Mouse (Mus musculus) ES-CJ7 (cell line): Measurements from ENCODE around the gene Polr2c.
A peak's percentile ranks its signal among the peaks of the same experiment; 100 is the strongest.

Experiments used
- DNase-seq: peaks from one replicate; pipeline ENCODE4 v3.0.0; 2011; ENCODE audit warnings: low read depth, low spot score

Gene Polr2c

DNA sequence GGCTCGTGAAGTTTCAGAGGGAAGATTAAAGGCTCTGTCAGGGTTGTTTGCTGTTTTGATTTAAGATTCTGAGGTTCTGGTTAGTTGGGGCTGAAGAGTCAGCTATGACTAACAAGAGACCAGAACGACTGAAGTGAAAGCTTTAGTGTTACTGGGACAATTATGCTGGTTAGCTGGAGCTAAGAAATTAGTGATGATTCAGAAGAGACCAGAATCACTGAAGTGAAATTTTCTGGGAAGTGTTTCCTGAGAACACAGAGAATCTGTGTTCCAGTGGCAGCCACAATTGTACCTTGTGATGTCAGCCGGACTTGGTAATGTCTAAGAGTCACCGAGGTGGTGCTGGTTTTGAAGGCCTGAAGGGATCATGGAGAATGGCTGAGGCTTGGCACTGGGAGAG lies 23.5 kb downstream of the Polr2c start:
- DNase-seq, result no peak

DNA sequence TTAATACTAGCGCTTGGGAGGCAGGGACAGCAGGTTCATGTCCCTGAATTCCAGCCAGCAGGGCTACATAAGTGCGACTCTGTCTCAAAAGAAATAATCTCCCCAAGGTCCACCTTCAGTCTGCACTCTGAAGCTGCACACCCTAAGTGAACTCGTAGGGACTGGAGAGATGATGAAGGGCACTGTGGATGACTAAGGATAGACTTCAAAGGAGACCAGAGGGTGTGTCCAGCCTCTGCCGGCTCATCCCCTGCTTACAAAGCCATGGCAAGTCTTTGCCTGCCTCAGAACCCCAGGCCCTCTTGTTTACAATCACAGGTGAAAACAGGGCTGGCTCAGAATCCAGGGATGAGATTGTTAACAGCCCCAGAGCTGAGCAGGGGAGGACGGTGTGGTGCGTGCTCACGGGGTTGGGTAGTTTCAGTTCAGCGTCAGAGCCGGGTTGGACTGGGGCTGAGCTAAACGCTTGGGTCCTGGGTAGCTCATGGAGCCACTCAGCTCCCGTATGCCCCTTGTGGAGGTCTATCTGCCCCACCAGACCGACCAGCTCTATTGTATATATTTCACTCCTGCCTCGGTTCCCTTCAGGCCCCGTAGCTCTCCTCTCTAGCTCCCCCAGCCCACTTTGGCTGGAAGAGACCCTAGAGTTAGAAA lies 31.3 kb downstream of the Polr2c start:
- no peak for DNase-seq

DNA sequence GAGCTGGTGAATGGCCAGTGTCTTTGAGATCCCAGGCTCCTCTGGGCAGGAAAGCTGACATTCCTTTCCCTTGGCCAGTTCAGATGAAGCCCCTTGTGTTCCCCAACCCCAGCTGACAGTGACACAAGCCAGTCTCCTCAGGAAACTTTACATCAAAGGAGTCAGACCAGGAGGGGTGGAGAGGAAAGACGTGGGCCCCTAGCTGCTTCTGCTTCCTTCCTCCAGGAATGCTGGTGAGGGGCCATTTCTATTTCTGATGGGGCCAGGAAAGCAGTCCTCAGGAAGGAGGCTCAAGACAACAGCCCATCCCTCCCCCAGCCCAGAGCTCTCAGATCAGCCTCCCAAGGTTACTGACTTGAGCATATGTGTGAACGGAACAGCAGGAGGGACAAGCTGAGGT lies 35.7 kb downstream of the Polr2c start:
- DNase-seq, result no peak

DNA sequence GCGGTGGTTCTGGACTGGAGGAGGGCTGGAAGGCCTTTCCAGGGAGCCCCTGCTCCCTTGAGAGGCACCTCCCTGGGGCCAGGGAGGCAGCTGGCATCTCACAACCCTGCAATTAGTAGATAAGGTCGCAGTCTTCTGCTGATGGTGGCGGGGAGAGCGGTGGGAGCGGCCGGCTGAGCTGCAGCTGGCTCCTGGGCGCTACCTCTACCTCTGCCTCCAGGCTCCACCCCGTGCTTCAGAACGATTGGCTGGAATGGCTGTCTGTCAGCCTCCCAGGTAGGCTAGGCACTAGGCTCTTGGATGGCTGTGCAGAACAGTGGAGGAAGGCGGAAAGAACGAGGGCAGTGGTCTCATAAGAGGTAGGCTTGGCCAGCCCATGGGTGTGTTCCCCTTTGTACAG lies 42.0 kb downstream of the Polr2c start:
- peak; percentile 89 for DNase-seq

DNA sequence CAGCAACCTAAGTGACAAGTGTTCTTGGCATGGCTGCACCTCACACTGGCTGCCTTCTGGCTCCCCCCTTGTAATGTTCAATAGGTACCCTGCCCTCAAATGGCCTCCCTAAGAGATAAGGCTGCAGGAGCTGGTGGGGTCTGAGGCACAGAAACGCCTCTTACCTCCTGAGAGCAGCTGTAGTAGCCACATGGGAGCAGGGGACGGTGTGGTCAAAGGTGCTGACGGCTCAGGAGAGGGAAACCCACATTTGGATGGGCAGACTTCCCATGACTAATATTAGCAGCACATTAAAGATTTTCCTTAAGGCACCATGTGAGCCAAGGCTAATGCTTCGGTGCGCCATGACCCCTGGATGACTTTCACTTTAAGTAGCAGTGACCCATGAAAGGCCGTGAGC lies 43.4 kb downstream of the Polr2c start:
- DNase-seq, result no peak

DNA sequence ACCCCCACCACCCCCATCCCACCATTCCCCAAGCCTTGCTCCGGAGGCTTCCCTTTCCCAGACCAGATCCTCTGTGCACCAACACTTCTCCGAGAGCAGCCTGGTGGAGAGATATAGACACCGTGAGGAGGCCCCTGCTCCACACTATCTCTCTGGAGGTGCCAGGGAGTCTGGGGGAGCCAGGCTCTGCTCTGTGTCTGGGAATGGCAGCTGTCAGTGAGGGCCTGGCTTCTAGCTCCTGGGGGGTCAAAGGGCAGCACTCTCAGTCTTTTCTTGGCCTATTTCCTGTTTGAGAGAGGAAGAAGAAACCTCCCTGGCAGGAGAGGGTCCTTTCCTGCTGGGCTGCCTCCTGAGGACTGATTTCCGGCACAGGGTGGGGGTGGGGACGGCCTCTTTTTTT lies 43.8 kb downstream of the Polr2c start:
- DNase-seq, result no peak

DNA sequence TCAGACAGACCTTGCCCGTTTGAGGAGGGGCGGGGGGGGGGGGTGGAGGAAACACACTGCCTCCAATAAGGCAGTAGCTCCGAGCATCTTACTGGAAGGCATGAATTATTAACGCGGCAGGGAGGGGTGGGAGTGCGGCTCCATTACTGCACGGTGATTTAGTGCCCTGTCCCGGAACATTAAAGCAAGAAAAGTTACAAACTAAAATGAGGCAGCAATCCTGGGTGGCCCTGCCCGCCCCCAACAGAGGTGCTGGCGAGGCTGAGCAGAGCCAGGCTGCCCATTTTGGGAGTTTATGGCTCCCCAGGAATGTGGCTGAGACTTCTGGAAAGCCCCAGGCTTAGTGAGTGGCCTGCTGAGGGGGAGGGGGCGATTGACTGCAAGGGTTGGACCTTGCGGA lies 46.5 kb downstream of the Polr2c start:
- DNase-seq, result no peak

DNA sequence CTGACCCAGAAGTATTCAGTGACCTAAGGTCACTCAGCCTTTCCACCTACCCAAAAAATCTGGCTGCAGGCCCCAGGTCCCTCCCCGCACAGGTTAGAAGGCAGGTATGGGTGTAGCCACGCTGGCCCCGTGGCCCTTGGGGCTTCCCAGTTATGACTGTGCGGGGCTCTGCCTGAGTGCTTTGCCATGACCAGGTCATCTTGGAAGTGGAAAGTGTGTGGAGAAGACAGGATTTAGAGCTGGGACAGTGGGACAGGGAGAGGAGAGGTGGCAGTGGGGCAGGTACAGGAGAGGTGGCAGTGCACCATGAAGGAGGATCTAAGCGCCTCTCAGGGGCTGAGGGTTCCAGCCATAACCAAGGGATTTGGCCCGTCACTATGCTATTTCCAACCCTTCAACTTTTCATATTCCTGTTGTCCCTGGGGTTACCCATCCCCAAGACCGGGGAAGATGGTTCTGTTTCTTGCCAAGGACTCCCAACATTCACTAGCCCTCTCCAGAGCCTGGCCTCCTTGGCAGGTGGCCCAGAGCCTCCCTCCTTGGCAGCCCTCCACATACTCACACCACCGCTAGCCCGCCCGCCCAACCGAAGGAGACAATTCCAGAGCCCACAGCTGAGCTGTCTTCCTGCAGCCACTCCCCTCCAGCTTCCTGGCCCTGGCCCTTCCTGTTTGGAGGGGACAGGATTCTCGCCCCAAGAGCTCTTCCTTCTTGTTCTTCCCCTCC lies 47.4 kb downstream of the Polr2c start:
- DNase-seq, result no peak

DNA sequence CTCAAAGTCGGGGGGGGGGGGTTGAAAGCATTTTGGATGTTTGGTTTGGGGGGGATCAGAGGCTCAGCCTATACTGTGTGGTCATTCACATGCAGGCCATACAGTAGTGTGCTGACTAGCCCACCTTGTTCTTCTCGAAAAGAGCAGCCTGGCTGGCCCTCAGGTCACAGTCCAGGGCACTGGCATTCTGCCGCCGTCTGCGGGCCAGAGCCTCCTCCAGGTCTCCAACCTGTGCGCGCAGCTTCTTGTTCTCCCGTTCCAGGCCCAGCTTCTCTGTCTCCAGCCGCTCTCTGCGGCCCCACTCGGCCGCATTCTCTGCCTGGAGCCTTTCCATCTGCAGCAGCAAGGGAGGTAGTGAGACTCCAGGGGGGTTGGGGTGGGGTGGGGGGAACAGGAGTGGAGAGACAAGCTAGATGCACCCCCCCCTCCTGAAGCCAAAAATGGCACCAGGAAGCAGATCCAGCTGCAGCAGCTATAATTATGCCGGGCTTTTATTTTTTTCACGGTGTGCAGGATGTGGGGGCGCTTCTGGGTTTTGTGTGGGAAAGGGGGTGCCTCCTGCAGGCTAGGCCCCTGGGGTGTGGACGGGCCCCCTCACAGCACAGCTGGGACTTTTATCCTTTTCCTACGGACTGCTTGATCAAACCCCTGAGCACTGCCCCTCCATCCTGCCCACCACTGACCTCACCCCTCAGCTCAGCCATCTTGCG lies 50.5 kb downstream of the Polr2c start:
- DNase-seq, result no peak

DNA sequence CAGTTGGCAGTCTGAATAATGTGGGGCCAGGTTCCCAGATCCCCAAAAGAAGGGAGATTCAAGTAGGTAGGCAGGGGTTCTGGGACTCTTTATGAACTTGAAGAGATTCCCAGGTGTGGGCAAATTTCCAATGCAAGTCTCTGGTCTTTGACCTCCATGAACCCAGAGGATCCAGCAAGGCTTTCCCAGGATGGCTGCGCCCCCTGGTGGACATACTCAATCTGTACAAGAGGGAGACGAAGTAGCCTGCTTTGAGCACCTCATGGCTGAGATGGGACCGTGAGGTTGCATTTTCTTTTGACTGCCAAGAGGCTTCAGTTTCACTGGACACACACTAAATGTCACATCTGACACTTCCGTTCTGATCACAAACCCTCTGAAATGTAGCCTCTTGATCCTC lies 51.6 kb downstream of the Polr2c start:
- DNase-seq, result peak; percentile 89

DNA sequence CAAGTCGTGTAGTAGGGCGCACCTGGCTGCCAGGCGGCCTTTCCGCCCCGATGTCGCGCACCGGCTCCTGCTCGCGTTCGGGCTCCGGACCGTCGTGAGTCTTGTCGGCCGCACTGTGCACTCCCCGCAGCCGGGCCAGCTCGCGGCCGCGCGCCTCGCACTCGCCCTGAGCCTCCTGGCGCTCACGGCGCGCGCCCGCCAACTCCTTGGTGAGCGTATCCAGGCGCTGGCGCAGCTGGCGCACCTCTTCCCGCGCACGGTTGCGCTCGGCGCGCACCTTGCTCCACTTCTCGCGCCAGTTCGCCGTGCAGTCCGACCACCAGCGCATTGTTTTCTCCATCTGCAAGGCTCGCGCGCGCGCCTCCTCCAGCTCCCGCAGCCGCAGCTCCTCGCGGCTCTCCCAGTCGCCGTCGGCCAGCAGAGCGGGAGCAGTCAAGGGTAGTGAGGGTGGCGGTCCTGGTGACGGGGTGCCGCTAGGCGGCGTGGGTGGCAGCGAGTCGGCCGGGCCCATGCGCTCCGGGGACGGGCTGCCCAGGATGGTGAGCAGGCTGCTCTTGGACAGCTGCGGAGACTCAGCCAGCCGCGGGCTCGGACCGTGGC lies 55.9 kb downstream of the Polr2c start:
- peak; percentile 89 for DNase-seq

DNA sequence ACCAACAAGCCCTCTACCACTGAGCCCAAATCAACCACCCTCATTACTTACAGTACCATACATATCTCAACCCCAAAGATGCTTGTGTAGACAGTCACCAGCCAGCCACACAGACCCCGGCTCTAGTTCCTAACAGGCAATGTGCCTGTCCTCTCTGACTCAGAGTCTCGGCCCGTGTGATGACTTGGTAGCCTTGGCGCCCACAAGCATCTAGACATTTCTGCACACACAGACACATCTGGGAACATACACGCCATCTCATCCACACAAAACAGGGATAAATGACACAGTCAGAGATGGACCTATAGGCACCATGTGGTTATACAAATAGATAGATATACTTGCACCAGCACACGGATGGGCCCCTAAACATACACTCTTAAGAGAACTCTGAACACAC lies 57.0 kb downstream of the Polr2c start:
- no peak for DNase-seq

DNA sequence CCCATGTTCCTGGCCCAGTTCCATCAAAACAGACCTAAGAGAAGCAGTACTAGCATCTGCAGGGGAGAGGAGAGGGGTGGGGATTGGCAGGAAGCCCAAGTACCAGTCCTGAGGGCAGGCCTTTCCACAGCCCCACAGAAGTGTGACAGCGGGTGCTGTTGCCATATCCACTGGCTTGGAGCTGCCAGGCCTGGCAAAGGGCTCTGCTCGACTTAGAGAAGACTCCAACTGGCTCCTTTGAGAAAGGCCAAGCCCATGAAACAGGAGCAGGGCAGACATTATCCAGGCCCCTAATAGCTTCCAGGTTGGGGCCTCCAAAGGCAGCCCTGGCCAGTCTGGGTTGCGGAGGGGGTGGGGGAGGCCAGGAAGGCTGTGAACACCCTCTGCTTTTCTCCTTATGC lies 57.5 kb downstream of the Polr2c start:
- no peak for DNase-seq

DNA sequence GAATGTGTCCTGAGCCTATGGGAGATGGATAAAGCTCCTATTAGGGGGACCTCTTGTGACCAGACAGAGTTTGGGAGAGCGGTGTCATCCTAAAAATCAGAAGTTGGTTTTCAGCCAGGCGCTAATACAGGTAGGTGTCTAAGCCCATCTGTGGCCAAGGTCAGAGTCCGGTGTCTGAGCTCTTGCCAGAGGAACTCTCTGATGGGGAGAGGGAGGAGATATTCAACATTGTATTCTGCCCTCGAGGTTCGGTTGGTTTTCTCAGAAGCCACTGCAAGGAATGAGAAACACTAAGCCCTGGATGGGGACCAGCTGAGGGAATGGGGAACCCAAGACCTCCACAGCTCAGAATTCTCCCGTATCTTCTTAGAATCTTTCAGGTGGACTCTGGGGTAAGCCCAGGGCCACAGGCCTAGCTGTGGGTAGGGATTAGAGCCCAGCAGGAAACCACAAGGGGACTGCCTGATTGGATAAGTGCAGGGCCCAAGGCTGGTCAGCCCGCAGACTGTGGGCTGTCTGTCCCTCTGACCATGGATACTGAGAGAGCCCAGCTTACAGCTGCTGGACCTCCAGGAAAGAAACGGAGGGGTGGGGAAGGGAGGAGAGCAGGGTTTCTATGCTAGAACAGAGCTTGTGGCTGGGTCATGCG lies 59.2 kb downstream of the Polr2c start:
- DNase-seq, result no peak

DNA sequence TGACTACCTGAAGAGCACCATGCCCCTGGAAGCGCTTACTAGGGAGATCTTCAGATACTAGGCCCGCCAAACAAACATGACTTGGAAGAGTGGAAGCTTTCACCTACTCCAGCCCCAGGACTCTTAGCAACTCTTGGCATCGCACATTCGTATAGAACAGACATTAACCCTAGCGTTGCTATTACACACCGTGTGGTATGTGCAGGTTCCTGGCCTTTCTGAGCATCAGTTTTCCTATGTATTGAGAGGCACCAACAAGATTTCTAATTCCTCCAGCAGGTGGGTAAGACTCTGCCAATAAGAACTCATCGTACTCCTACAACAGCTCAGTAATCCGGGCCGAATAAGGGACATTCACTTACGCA lies 59.7 kb downstream of the Polr2c start:
- no peak for DNase-seq

DNA sequence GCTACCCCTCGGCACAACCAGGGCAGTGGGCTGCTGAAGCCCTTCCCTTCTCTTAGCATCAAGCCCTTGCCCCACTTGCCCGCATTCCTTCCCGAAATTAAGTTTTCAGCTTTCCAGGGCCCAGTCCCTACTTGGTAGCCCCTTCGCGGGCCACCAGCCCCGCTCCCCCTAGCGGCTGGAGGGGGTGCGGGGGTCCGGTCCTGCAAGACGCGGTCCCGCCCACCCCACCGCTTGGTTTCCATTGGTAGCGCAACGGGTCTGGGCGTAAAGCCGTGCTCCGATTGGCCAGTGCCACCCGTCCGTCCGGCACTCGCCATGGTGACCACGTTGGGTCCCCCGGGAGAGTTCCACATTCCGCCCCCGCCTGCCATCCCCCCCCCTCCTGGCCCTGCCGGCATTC lies 60.1 kb downstream of the Polr2c start:
- peak; percentile 97 for DNase-seq

DNA sequence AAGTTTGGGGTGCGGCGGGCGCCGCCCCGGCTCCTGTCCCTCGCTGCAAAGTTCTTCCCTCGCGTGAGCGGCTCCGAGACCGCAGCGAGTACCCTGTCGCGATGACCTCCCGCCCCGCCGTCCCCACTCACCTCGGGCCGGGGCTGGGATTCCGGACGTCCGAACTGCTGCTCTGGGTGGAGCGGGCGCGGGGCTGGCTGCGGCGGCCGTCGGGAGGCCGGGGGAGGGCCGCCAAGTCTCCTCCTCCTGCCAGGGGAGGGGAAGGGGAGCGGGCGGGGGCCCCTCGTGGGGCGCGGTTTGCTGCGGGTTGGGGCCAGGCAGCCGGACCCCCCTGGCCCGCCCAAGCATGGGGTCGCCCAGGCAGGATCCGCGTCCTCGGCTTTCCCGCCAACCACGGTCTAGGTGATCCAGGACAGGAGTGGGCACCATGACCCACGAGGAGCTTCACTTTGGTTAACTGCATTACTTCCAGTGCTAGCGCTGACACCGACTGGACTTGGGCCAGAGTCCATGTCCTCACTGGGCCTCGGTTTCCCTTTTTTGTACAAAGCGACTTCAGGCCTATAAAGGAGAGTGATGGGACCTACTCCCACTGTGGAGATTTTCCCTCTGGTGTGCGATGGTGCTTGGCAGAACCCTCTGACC lies 60.7 kb downstream of the Polr2c start, which contains the start of gene Ccdc102a:
Ccdc102a (minus strand) TSS at position 248 of the 645 bp plus-strand sequence.
- DNase-seq, result no peak

DNA sequence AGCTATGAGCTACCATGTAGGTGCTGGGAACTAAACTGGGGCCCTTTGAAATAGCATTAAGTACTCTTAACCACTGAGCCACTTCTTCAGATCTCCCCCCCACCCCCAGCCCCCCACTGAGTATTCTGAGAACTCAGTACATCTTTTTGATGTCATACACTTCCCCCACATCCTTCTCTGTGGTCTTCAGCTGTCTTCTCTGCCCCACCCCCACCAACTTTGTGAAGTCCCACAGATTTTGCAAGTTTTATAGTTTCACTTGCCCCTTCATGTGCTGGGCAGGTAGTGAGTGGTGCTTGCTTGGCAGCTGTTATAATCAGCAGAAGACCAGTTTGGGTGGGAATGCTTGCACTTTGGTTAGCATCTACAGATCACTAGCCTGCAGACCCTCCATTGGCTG lies 62.0 kb downstream of the Polr2c start:
- DNase-seq, result no peak

DNA sequence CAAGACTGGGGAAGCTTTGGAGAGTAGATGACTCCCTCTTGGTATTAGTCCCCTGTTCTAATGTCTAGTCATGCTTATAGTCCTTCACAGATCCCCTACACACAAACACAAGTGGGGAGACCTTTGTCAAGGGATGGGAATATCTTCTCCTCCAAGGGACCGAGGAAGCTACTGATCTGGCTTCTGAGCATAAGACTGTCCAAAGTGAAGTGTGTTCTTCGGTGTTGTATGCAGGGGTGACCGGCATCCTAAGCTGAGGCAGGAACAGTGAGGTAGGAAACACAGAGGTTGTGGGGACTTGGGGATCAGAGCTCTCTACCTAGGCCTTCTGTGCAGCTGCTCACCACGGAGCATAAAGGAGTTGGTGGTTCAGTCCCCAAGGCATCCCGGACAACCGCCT lies 64.9 kb downstream of the Polr2c start:
- no peak for DNase-seq

DNA sequence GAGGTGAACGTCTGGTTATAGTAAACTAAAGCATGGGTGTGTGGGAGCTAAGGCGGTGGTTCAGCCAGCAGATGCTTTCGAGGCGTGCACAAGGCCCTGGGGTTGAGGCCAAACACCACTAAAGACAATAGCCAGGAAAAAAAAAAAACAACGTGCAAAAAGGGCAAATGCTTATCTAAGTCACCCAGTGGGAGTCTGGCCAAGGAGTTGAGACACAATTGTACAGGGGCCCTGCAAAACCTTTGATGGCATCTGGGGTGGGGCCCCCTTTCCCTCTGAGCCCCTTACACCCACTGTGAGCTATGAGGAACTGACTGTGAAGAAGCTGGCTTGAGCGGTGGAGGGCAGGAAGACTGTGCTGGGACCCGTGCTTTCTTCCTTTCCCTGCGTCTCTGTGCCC lies 65.4 kb downstream of the Polr2c start:
- DNase-seq, result peak; percentile 90
